Mouse (Mus musculus): Measurements from ENCODE around the gene Pex11b. TPM values are rescaled to one million over a fixed set of nuclear protein-coding genes. Genes with fewer than 3 reads are reported as not detected.
"Not testable (repeated sequence)": the region's sequence is repeated elsewhere in the genome, so short reads cannot be mapped to it uniquely, and the experiment has no call there.

The Pex11b gene
- total RNA-seq, 4 experiments from 2014 or later = 33.9 to 41.4 (median 36.5) TPM

- DNase-seq (ENCODE audit: low spot score) = no peak
Measured at GRCm38 (mm10) chr3:96617941-96618340, 17.2 kb upstream of the Pex11b start.

GRCm38 (mm10) chr3:96623201-96623600 is 12.0 kb upstream of the Pex11b start:
- DNase-seq (ENCODE audit: low spot score) = no peak

GRCm38 (mm10) chr3:96629729-96630600 is 5.2 kb upstream of the Pex11b start, which contains the start of gene Rbm8a:
Rbm8a (plus strand) TSS chr3:96629933.
- peak; percentile 98 for DNase-seq (ENCODE audit: low spot score)

- no peak for DNase-seq (ENCODE audit: low spot score)
Measured at GRCm38 (mm10) chr3:96632058-96632457, 3.1 kb upstream of the Pex11b start.

GRCm38 (mm10) chr3:96634015-96634414 is 1.2 kb upstream of the Pex11b start:
- DNase-seq (ENCODE audit: low spot score) = no peak

GRCm38 (mm10) chr3:96635906-96636305 is 730 bp downstream of the Pex11b start:
- no peak for DNase-seq (ENCODE audit: low spot score)

GRCm38 (mm10) chr3:96636448-96636847 is 1.3 kb downstream of the Pex11b start:
- DNase-seq (ENCODE audit: low spot score) = no peak

GRCm38 (mm10) chr3:96639219-96639618 is 4.0 kb downstream of the Pex11b start:
- DNase-seq (ENCODE audit: low spot score) = peak; percentile 70

- peak; percentile 28 for DNase-seq (ENCODE audit: low spot score)
Measured at GRCm38 (mm10) chr3:96645018-96645649, 10.0 kb downstream of the Pex11b start, which contains the start of gene Itga10. Itga10 (plus strand) TSS chr3:96645584.

- DNase-seq (ENCODE audit: low spot score) = no peak
Measured at GRCm38 (mm10) chr3:96647365-96647764, 12.2 kb downstream of the Pex11b start.

- no peak for DNase-seq (ENCODE audit: low spot score)
Measured at GRCm38 (mm10) chr3:96660901-96661300, 25.7 kb downstream of the Pex11b start.

GRCm38 (mm10) chr3:96662731-96663316 is 27.6 kb downstream of the Pex11b start:
- no peak for DNase-seq (ENCODE audit: low spot score)

- DNase-seq (ENCODE audit: low spot score) = peak; percentile 83
Measured at GRCm38 (mm10) chr3:96663432-96664239, 28.5 kb downstream of the Pex11b start.

GRCm38 (mm10) chr3:96665732-96666363 is 30.7 kb downstream of the Pex11b start:
- DNase-seq (ENCODE audit: low spot score) = not testable (repeated sequence)

- no peak for DNase-seq (ENCODE audit: low spot score)
Measured at GRCm38 (mm10) chr3:96666916-96667315, 31.7 kb downstream of the Pex11b start.

- DNase-seq (ENCODE audit: low spot score) = no peak
Measured at GRCm38 (mm10) chr3:96667316-96667715, 32.1 kb downstream of the Pex11b start.

- no peak for DNase-seq (ENCODE audit: low spot score)
Measured at GRCm38 (mm10) chr3:96668424-96669067, 33.4 kb downstream of the Pex11b start.

GRCm38 (mm10) chr3:96669727-96670468 is 34.7 kb downstream of the Pex11b start, which contains the start of gene Ankrd35:
Ankrd35 (plus strand) TSS chr3:96670131.
- DNase-seq (ENCODE audit: low spot score) = peak; percentile 56

- DNase-seq (ENCODE audit: low spot score) = no peak
Measured at GRCm38 (mm10) chr3:96671519-96671918, 36.3 kb downstream of the Pex11b start.

GRCm38 (mm10) chr3:96673514-96673913 is 38.3 kb downstream of the Pex11b start:
- no peak for DNase-seq (ENCODE audit: low spot score)
